Mouse (Mus musculus) CD8-positive naive resting alpha-beta T cell, adult 2 months (primary cell): Measurements from ENCODE around the gene Kcnk1.

Experiments
- DNase-seq, 2 experiments: peaks; one replicate each; pipeline ENCODE4 v3.0.0; 2022; ENCODE audit warnings: low read depth in 2 of 2, low spot score in 2 of 2

Kcnk1 gene

GRCm38 (mm10) chr8:125996031-125996839 is 1.3 kb downstream of the Kcnk1 start:
- no peak for DNase-seq

- no peak for DNase-seq
Observed at GRCm38 (mm10) chr8:125996980-125997379, 2.0 kb downstream of the Kcnk1 start.

GRCm38 (mm10) chr8:125997550-125997949 is 2.6 kb downstream of the Kcnk1 start:
- DNase-seq, result no peak

GRCm38 (mm10) chr8:125999842-126000395 is 4.9 kb downstream of the Kcnk1 start:
- no peak for DNase-seq

DNA sequence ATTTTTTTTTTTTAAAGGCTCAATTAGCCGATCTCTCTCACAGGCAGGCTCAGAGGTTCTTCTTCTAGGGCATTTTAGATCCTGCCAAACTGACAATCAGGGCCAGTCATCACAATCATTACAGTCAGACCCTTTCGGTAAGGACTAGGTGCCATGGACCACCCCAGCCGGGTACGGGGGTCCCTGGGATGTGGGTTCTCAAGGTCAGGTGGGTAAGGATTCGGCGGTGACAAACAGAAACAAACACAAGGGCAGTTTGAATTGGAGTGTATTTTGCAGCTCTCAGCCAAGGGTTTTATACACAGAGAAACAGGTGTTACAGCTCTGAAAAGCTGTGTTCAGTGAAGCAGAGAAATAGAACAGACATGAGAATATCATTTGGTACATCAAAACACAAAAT is 8.6 kb downstream of the Kcnk1 start:
- DNase-seq, result no peak

- no peak for DNase-seq
Observed at GRCm38 (mm10) chr8:126004953-126005352, 10.0 kb downstream of the Kcnk1 start.

DNA sequence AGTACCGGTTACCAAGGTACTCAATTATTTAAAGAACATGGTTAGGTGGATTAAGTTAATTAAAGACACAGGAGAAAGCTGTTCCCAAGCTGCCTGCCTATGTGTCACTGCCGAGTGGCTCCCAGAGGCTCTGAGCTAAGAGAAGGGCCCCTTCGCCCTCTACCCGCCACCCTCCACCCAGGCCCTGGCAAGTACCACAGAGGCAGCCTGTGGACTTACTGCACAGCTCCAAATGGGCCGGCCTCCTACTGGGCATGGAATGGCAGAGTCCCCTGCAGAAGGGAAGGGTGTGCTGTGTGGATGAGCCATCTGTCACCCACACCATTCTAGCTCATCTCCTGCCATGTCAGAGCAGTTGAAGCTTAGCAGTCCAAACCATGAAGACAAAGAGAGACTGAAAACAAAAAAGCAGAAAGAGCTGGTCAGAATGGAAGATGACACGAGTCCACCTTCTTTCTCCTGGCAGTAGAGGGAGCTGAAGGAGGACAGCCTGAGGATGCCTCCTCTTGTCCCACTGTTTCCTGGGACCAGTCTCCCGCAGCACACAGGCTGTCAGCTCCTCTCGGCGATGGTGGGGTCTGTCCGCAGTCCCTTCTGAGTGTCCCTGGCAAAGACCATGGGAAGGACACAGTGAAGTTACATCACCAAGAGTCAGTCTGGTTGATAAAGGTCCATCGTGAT is 11.5 kb downstream of the Kcnk1 start:
- DNase-seq, result no peak

DNA sequence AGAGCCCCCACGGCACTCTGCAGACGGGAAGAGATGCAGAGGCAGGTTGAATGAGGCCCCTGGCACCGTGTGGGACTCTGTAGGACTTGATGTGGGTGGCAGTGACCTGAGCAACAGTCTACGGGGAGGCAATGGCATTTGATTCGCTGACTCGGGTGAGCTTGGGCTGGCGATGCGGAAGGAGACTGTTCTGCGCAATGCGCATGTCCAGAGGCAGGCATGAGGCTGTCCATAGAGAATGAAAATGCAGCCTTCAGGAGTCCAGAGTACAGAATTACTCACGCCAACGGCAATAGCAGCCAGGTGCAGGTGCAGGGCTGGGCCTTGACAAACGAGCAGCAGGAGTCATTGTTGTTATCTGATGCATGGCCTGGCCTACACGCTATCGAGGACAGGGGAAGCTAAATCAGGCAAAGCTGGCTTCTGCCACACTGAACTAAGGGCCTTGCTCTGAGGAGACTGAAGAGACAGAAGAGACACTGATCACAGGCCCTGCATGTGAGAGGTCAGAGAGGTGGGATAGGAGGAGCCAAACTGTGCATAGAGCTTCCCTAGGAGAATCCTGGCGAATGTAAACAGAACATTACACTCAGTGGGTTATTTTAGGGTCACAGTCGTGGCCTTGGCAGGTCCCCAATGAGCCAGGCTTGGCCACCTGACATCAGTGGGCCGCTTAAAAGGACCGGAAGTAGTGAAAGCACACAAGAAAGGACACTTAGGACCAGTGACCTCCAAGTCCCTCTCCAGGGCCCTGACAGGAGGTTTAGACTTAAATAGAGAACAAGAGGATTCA is 12.8 kb downstream of the Kcnk1 start:
- DNase-seq, result no peak

- no peak for DNase-seq
Observed at GRCm38 (mm10) chr8:126008945-126009344, 14.0 kb downstream of the Kcnk1 start.

DNA sequence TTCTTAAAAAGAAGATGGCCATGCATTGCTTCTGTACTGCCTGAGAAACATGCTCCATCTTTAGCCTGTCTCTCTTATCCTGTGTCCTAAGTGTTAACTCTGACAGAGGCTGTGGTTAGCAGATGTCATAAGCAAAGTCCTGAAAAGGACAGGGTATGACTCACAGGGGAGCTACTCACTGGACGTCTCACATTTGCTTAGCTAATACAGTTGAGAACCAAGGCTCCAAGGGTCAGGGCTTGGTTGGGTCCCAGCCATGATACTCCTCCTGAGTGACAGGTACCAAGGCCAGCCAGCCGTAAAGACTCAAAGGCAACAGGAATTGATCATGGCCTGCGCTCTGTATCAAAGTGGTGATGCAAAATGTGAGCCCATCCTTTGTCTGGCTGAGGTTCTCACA is 15.9 kb downstream of the Kcnk1 start:
- DNase-seq, result no peak

GRCm38 (mm10) chr8:126012334-126012733 is 17.4 kb downstream of the Kcnk1 start:
- no peak for DNase-seq

GRCm38 (mm10) chr8:126013646-126014045 is 18.7 kb downstream of the Kcnk1 start:
- DNase-seq, result no peak

- DNase-seq, result no peak
Observed at GRCm38 (mm10) chr8:126021932-126022331, 27.0 kb downstream of the Kcnk1 start.

- DNase-seq, result no peak
Observed at GRCm38 (mm10) chr8:126023706-126024305, 28.8 kb downstream of the Kcnk1 start.

DNA sequence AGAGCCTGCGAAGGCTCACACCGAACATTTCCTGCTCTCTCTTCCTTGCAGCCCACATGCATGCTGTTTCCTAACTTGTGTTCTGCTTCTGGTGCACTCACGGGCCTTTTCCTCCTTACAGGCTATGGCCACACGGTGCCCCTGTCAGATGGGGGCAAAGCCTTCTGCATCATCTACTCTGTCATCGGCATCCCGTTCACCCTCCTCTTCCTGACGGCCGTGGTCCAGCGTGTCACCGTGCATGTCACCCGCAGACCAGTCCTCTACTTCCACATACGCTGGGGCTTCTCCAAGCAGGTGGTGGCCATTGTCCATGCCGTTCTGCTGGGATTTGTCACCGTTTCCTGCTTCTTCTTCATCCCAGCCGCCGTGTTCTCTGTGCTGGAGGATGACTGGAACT is 29.9 kb downstream of the Kcnk1 start:
- DNase-seq, result no peak

DNA sequence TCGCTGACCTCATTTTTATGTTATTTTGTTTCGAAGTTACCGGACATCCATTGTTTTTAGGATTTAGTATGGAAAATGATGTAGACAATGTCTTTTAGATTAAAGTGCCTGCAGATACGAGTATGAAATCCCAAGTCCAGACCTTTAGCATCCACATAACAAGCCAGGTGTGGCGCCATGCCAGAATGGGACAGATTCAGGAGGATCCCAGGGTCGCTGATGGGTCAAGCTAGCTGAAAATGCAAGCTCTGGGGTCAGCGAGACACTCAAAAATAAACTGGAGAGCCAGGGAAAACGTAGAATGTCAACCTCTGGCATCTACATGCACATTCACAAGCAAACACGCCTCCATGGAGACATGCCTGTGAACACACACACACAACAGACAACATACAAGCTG is 31.2 kb downstream of the Kcnk1 start:
- no peak for DNase-seq

- no peak for DNase-seq
Observed at GRCm38 (mm10) chr8:126026584-126026983, 31.6 kb downstream of the Kcnk1 start.

DNA sequence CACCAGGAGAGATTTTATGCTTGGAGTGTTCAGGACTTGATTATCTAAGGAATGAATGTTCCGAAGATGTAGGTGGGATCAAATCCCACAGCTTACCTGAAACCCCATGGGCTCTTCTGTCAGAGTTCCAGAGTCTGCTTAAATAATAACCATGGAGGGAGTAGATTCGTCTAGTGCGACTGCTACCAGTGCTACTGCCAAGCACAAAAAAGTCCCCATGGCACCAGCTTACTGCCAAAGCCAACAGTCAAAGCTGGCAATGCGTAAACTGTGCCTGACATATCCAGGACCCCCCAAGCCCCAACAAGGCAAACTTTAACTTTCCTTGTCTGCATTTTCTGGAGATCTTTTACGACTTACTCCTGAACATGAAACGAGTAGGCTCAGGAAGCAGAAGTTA is 32.5 kb downstream of the Kcnk1 start:
- DNase-seq, result no peak

- no peak for DNase-seq
Observed at GRCm38 (mm10) chr8:126028941-126029340, 34.0 kb downstream of the Kcnk1 start.

GRCm38 (mm10) chr8:126032776-126033175 is 37.8 kb downstream of the Kcnk1 start:
- no peak for DNase-seq

- DNase-seq, result no peak
Observed at GRCm38 (mm10) chr8:126035046-126035445, 40.1 kb downstream of the Kcnk1 start.
